Mouse (Mus musculus): ENCODE measurements around the gene Abcb1a. TPM values are rescaled to one million over a fixed set of nuclear protein-coding genes. Genes with fewer than 3 reads are reported as not detected.

The Abcb1a gene
- 1.4 and 1.7 TPM in 2 replicates for polyA plus RNA-seq (2012; rRNA removed)

GRCm38 (mm10) chr5:8659911-8660737, at the start of gene Abcb1a:
TSS of gene Abcb1a (plus strand) at chr5:8660077.

GRCm38 (mm10) chr5:8622596-8623231, 37.2 kb upstream of the Abcb1a start, which contains the start of gene Rundc3b:
TSS of gene Rundc3b (minus strand) at chr5:8622952.

Other genes with a start within 250 kb of the Abcb1a start
- gene Dbf4, start 237.4 kb upstream of the Abcb1a start, polyA plus RNA-seq (2012; rRNA removed) = 12.9 and 14.0 TPM in 2 replicates
- 2.3 and 2.9 TPM in 2 replicates for gene Slc25a40, start 237.2 kb upstream of the Abcb1a start, polyA plus RNA-seq (2012; rRNA removed)
- gene Rundc3b, start 37.1 kb upstream of the Abcb1a start, polyA plus RNA-seq (2012; rRNA removed) = 0.09 and 0.13 TPM in 2 replicates
- 0.40 and 0.46 TPM in 2 replicates for gene Abcb1b, start 138.1 kb downstream of the Abcb1a start, polyA plus RNA-seq (2012; rRNA removed)
- gene Abcb4, start 233.6 kb downstream of the Abcb1a start, polyA plus RNA-seq (2012; rRNA removed) = 36.3 and 37.3 TPM in 2 replicates

All from liver, embryonic 18 days (tissue).